Mouse (Mus musculus) layer of hippocampus, postnatal 14 days (tissue): ENCODE measurements around the gene Plekho2. TPM values are rescaled to one million over a fixed set of nuclear protein-coding genes. Genes with fewer than 3 reads are reported as not detected.

Source experiments
- DNase-seq, 2 experiments: peaks; one replicate each; pipeline ENCODE4 v3.0.0; 2021 to 2022; ENCODE audit warnings: low spot score in 2 of 2, mixed read lengths in 1 of 2
- total RNA-seq, 2 experiments: library from RNA; stranded (reverse); gene quantifications; 2 replicates each; pipeline ENCODE4 v1.2.3; 2021

The Plekho2 gene
- total RNA-seq, 2 experiments from 2014 or later = 7.5 to 9.4 TPM

DNA sequence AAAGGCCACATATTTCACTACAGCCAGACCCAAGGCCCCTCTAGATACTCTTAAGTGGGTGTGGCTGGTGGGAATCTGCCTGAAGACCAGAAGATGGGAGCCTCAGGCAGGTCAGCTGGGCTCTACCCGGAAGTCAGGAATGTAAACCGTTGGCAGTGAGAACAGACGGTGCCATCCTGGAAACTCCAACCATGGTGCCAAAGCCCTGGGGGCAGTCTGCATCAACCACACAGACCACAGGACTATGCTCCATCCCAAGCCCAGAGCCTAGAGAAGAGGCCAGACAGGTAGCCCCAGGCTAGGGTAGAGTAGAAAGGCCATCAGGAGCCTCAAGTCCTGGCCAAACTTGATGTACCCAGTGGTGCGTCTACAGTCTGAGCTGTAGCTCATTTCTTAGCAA, 24.2 kb downstream of the Plekho2 start:
- DNase-seq = no peak

DNA sequence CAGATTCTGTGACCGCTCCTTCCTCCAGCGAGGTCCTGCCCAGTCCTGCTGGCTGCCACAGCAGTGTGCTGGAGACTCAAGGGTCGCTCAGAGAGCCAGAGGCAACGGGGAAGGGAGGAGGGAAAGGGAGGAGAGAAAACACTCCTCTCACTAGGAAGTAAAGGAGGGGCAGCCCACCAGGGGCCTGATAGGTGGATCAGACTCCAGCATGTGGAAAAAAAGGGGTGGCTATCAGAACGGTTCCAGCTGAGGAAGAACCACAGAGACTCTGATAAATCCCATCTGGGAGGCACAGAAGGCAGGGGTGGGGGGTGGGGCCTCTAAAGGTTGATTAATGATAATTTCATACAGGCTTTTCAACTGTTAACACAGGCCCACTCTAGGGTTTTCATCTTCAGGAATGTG, 24.8 kb downstream of the Plekho2 start:
- no peak for DNase-seq

GRCm38 (mm10) chr9:65552711-65553110, 27.1 kb downstream of the Plekho2 start:
- DNase-seq = no peak

DNA sequence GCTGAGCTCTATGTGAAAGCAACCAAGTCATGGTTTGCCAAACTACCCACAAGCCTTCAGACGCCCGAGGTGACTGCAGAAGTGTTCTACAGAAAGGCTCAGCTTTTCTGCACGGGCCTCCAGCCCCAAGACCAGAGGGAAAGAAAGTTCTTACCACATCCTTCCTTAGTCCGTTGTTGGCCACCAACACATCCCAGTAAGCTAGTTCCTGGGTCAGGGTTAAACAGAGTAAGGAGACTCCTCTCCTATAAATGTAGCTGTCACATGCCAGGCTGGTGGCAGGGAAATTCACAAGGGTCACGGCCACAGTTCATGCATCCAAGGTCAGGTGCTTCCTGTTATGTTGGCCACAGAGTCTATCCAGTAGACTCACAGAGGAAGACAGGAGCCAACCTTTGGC, 27.7 kb downstream of the Plekho2 start:
- no peak for DNase-seq

GRCm38 (mm10) chr9:65551035-65551434, 28.8 kb downstream of the Plekho2 start:
- no peak for DNase-seq

- no peak for DNase-seq
Measured at GRCm38 (mm10) chr9:65550079-65550831, 29.6 kb downstream of the Plekho2 start.

- no peak for DNase-seq
Measured at GRCm38 (mm10) chr9:65549643-65550042, 30.2 kb downstream of the Plekho2 start.

GRCm38 (mm10) chr9:65549139-65549538, 30.7 kb downstream of the Plekho2 start:
- DNase-seq = no peak

GRCm38 (mm10) chr9:65548311-65548710, 31.5 kb downstream of the Plekho2 start:
- DNase-seq = no peak

DNA sequence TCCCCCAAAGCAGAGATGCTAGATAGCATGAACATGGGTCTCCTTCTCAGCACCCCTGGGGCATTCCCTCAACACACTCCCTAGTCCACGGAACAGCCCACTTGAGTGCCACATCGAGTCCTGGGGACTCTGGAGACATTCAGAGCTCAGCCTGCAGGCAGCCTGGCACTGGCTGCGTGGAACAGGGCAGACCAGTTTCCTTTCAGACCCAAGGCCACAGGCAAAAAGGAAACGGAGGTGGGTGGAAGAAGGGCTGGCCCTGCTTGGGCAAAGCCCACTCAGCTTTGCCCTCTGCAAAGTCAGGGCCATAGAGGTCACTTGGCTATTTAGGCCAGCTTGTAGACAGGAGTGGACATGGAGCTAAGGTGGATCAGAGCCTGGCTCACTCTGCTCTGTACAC, 32.0 kb downstream of the Plekho2 start:
- no peak for DNase-seq

GRCm38 (mm10) chr9:65547111-65547510, 32.7 kb downstream of the Plekho2 start:
- no peak for DNase-seq

DNA sequence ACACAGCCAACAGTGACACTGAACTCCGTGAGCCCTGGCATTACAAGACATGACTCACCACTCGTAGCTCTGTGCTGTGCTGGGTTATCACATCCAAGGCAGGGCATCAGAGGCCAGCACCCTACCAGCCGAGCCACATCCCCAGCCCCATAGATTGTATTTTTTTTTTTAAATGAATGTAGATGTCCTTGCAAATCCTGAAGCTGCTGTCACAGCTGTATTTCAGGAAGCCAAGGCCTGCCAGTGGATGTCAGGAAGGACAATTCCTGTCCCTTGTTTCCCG, 33.5 kb downstream of the Plekho2 start:
- no peak for DNase-seq

DNA sequence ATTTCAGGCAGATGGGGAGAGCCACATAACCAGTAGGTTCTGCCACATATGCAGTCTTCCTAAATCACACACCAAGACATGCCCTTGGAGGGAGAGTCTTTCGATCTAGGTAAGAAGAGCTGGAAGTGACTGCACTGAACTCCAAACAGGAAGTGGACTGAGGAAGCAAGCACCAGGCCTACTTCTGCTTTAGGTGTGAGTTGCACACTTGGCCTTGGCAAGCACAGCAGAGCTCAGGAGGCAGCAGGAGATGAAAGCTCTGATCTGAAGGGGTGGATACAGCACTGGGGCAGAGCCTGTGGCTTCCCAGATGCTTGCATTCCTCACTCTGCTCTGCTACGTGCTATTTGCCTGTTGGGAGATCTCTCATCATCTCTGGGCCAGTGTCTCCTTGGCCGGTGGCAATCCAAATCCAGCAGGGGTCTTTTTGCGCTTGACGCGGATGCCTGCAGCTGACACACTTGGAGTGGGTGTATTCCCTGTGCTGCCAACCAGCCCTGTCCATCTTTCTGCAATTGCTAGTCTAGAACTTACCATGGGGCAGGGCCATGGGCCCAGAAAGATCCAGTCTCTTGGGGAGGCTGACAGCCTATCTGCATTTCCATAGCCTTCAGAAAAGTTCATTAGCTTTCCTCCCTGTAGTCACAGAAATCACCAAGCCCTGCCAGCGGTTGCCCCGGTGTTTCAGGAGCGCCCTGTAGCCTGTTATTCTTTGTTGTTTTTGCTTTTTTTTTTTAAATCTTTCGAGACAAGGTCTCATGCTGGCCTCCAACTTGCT, 34.0 kb downstream of the Plekho2 start:
- DNase-seq = peak in 1 of 2 experiments; percentile 19

GRCm38 (mm10) chr9:65542111-65542524, 37.7 kb downstream of the Plekho2 start:
- DNase-seq = no peak

GRCm38 (mm10) chr9:65541126-65542068, 38.4 kb downstream of the Plekho2 start:
- DNase-seq = no peak

DNA sequence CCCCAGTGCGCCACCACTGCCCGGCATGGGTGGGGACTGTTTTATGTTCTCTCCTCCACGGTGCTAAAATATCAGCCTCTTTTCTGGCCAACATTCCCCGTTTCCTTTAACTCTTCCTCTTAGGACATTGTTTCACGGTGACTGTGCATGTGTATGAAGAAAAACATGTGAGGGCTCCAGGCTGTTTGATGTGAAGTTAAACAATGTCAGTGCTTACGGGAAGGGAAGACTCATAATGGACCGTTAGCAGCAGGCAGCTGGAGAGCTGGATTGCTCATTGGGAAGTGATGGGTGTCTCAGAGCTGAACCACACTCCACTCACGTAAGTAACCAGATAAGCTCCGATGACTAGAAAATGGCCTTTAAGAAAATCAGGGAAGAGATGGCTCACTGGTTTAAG, 40.1 kb downstream of the Plekho2 start:
- DNase-seq = no peak

DNA sequence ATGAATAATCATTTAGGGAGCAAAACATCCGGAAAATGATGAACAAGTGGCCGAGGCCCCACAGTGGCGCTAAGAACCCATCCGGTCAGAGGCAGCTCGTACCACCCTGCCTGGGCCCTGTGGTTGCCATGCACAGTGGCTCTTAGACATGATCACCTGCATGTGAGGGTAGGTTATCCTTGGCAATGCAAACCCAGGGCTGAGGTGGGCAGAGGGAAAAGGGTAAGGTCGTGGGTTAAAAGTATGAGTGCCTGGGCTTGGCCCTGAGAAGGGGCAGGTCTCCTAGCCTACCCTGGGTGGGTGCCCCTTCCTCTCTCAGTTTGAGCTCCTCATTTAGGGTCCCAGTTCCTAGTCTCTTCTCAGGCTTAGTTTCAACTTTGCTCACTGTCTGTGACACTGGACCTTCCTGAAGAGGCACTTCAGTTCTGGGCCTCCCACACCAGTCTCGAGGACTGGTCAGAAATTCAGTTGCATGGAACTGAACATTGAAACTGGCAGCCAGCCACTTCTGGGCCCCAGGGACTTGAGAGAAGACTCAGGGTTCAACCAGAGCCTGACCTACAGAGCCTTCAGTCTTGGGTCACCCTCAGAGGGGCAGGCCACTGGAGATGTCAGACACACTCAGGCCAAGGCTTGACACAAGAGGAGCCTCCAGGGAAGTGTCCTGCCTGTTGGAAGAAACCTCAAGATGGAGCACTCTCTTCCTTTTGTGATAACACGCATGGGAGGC, 41.8 kb downstream of the Plekho2 start:
- no peak for DNase-seq

DNA sequence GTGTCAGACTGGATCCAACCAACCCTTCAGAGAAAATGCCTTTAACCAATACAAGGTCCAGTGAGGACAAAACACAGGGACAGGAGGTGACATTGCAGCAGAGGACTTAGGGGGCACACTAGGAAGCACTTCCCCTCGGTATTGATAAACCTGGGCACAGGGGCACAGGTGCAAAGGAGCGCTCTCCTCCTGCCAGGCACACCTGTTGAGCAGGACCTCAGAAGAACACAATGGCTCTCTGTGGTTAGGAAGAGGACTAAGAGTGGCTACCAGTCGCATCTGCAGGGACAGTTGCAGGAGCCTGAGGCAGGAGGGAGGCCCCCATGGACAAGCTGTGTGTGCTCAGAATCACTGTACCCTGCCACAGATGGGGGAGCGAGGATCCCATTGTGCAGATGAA, 43.3 kb downstream of the Plekho2 start:
- no peak for DNase-seq

DNA sequence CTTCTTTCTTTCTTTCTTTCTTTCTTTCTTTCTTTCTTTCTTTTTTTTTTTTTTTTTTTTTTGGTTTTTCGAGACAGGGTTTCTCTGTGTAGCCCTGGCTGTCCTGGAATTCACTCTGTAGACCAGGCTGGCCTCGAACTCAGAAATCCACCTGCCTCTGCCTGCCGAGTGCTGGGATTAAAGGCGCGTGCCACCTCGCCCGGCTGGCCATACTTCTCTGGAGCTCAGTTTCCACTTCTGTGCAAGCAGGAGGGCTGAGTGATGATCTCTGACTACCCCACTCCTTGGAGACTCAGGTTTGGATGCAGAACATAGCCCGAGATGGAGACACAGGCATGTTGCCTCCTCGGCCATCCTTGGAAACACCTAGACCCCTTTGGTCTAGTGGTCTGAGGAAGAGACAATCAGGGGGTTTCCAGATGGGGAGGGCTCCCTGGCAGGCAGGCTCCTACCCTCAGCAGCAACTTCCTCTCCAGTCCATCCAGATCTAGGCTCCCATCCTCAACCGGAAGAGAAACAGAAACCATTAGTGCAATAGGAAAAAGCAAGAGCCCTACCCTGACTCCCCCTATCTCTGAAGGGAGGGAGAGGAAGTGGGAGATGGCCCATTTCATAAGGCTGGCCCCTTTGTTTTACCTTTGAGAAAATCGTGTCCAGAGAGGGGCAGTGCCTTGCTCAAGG, 43.9 kb downstream of the Plekho2 start:
- DNase-seq = no peak

DNA sequence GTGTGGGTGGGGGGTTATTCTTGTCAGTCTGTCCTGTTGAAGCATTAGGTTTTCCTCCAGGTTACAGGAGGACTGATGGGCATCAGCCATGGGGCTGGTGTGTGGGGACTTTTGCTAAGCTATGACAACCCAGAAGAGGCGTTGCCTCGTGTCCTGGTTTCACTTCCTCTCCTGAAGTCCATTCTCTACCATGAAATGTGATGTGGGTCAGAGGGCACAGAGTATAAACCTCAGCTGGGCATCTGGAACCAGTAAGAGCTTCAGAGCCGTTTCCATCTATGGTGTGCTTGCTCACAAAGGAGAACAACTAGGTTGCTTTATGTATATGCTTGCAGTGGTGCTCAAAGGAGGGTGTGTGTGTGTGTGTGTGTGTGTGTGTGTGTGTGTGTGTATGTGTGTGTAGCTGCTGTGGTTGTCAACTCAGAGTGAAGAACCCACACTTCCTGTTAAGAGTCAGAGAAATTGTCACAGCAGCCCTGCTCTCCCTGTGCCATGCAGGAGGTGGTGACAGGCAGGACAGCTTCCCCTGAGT, 44.6 kb downstream of the Plekho2 start:
- DNase-seq = no peak
